Mouse (Mus musculus) MEL-GATA-1-ER (cell line): ENCODE results near the gene Clns1a.

Experiments used
- DNase-seq: peaks from one replicate; pipeline ENCODE4 v3.0.0-alpha.2; 2012; ENCODE audit warnings: low read depth; ENCODE audit errors: extremely low read depth

Gene Clns1a

GRCm38 (mm10) chr7:97726778-97727177 lies 30.3 kb downstream of the Clns1a start:
- no peak for DNase-seq

GRCm38 (mm10) chr7:97728666-97729614 lies 32.5 kb downstream of the Clns1a start:
- DNase-seq, result no peak

- no peak for DNase-seq
These were observed 34.0 kb downstream of the Clns1a start for GRCm38 (mm10) chr7:97730427-97730826.

GRCm38 (mm10) chr7:97733606-97734005 lies 37.2 kb downstream of the Clns1a start:
- DNase-seq, result no peak

- no peak for DNase-seq
These were observed 38.6 kb downstream of the Clns1a start for GRCm38 (mm10) chr7:97735021-97735420.

GRCm38 (mm10) chr7:97735886-97736420 lies 39.5 kb downstream of the Clns1a start:
- DNase-seq, result no peak

- DNase-seq, result no peak
These were observed 40.8 kb downstream of the Clns1a start for GRCm38 (mm10) chr7:97737256-97737637.

GRCm38 (mm10) chr7:97737638-97738456 lies 41.4 kb downstream of the Clns1a start, which contains the start of gene Aqp11:
Aqp11 (minus strand) TSS chr7:97738289.
- DNase-seq, result peak; percentile 44

GRCm38 (mm10) chr7:97740948-97741347 lies 44.5 kb downstream of the Clns1a start:
- no peak for DNase-seq

- DNase-seq, result peak; percentile 60
These were observed 45.4 kb downstream of the Clns1a start for GRCm38 (mm10) chr7:97741756-97742291.

- DNase-seq, result no peak
These were observed 48.9 kb downstream of the Clns1a start for GRCm38 (mm10) chr7:97745299-97745698.

- DNase-seq, result no peak
These were observed 50.8 kb downstream of the Clns1a start for GRCm38 (mm10) chr7:97747176-97747707.

GRCm38 (mm10) chr7:97747787-97748497 lies 51.5 kb downstream of the Clns1a start:
- no peak for DNase-seq

- DNase-seq, result no peak
These were observed 52.2 kb downstream of the Clns1a start for GRCm38 (mm10) chr7:97748527-97749206.

- no peak for DNase-seq
These were observed 53.1 kb downstream of the Clns1a start for GRCm38 (mm10) chr7:97749207-97750190.

GRCm38 (mm10) chr7:97756967-97757881 lies 60.8 kb downstream of the Clns1a start:
- DNase-seq, result no peak

- DNase-seq, result no peak
These were observed 68.2 kb downstream of the Clns1a start for GRCm38 (mm10) chr7:97764591-97764990.
